Mouse (Mus musculus) ES-CJ7 (cell line): ENCODE data around the gene Mcrip2.

Experiments used
- DNase-seq: peaks from one replicate; pipeline ENCODE4 v3.0.0; 2011; ENCODE audit warnings: low read depth, low spot score

Gene Mcrip2

DNA sequence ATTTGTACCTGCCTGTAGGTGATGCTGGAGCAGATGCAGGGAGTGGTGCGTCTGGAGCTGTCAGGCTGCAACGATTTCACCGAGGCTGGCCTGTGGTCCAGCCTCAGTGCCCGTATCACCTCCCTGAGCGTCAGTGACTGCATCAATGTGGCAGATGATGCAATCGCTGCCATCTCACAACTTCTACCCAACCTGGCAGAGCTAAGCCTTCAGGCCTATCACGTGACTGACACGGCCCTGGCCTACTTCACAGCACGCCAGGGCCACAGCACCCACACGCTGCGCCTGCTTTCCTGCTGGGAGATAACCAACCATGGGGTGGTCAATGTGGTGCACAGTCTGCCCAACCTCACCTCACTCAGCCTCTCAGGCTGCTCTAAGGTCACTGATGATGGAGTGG lies 50.9 kb downstream of the Mcrip2 start:
- DNase-seq = no peak
